Mouse (Mus musculus) heart, postnatal 0 days (tissue): ENCODE results near the gene Patj. TPM values are rescaled to one million over a fixed set of nuclear protein-coding genes. Genes with fewer than 3 reads are reported as not detected.

Source experiments
- ATAC-seq: fragments of 200-750 bp; cut with Nextera tagmentation; 2 replicates; pipeline ENCODE4 v1.8.0; 2017; ENCODE audit warnings: low read depth, moderate number of reproducible peaks, moderate library complexity; ENCODE audit not compliant: insufficient read depth
- DNase-seq: peaks from one replicate; pipeline ENCODE4 v3.0.0-alpha.2; 2016; ENCODE audit warnings: low spot score
- H3K27ac ChIP-seq: fragments of 300-500 bp; sonication (generic); 2 replicates; pipeline ENCODE4 v1.5.1; 2014; ENCODE audit warnings: low read depth, mild to moderate bottlenecking
- H3K27me3 ChIP-seq: fragments of 300-500 bp; sonication (generic); 2 replicates; pipeline ENCODE4 v1.6.1; 2014; ENCODE audit warnings: low read length, mixed read lengths; ENCODE audit not compliant: control insufficient read depth, insufficient read depth
- H3K36me3 ChIP-seq: fragments of 300-500 bp; sonication (generic); replicated peaks from 2 replicates; pipeline ENCODE4 v1.6.1; 2014; ENCODE audit warnings: low read length, mixed read lengths; ENCODE audit not compliant: control insufficient read depth, insufficient read depth
- H3K4me1 ChIP-seq: fragments of 300-500 bp; sonication (generic); 2 replicates; pipeline ENCODE4 v1.6.1; 2014; ENCODE audit warnings: antibody characterized with exemption; ENCODE audit not compliant: control insufficient read depth, insufficient read depth
- H3K4me2 ChIP-seq: fragments of 300-500 bp; sonication (generic); 2 replicates; pipeline ENCODE4 v1.6.1; 2014; ENCODE audit warnings: low read depth, mild to moderate bottlenecking, low read length, moderate library complexity
- H3K4me3 ChIP-seq: fragments of 300-500 bp; sonication (generic); 2 replicates; pipeline ENCODE4 v1.5.1; 2014; ENCODE audit warnings: low read depth, low read length
- H3K9ac ChIP-seq: fragments of 300-500 bp; sonication (generic); replicated peaks from 2 replicates; pipeline ENCODE4 v1.6.1; 2014; ENCODE audit warnings: low read depth, low read length, mixed read lengths
- H3K9me3 ChIP-seq: fragments of 300-500 bp; sonication (generic); replicated peaks from 2 replicates; pipeline ENCODE4 v1.6.1; 2016; ENCODE audit warnings: low read length; ENCODE audit not compliant: control insufficient read depth
- CTCF ChIP-seq: IDR thresholded peaks from 2 replicates; pipeline ENCODE4 v1.5.1; 2016; ENCODE audit warnings: antibody characterized with exemption, control low read depth, low read depth
- EP300 ChIP-seq: IDR thresholded peaks from 2 replicates; pipeline ENCODE4 v1.6.1; 2016; ENCODE audit warnings: antibody characterized with exemption, low read depth
- WGBS: fragments of 180-500 bp; shearing (Covaris S2); extraction: QIAGEN DNeasy Blood & Tissue Kit; methylation state at CpG from one replicate; pipeline ENCODE4 v1.1.7; 2014; 5-methylcytosine and 5-hydroxymethylcytosine counted together
- polyA plus RNA-seq: library from polyadenylated mRNA; unstranded; fragments of >200 nt; fragmentation: Nextera tagmentation; extraction: Ambion mirVana; gene quantifications from 2 replicates; pipeline ENCODE4 v1.2.1, GENCODE M21; 2015
- total RNA-seq: library from RNA; depleted of rRNA; stranded (reverse); fragments of >200 nt; gene quantifications from 2 replicates; pipeline ENCODE4 v1.2.3, GENCODE M21; 2014; ENCODE audit warnings: low replicate concordance

Gene Patj
- total and polyA plus RNA-seq, 2 experiments from 2014 or later = 5.2 to 1,302 TPM

DNA sequence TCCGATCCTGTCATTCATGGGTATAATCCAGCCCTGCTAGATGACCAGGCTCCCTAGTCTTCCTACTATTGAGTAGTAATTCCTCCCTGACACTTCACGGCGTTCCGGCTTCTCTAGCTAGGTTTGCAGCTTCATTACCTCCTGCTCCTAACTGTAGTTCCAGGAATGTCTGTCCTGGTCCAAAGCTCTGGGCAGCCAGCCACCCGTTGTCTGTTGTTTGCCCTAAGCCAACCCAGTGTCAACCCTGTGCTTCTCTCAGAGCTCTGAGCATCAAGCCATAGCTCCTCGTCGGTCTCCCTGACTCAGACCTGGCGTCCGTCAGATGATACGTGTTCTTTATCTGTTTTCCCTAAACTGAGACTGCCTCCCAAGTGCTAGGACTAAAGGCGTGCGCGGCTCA lies 161.6 kb downstream of the Patj start:
- Histone ChIP-seq H3K9ac (no peak overlapping the region), H3K27me3 (no peaks in the 10 kb centered on the region), H3K4me2 (no peak overlapping the region), H3K4me1 (peaks cover 5% of the 10 kb centered on the region; the same call in 1 of the 2 replicates), H3K27ac (peak overlapping the region; percentile 75), H3K4me3 (no peak overlapping the region), H3K9me3 (no peaks in the 10 kb centered on the region), H3K36me3 (no peaks in the 10 kb centered on the region)
- DNase-seq (peak; percentile 70), ATAC-seq (peak; percentile 89)
- TF ChIP-seq CTCF (no peak), EP300 (no peak)
- WGBS = 47% methylated on average over 13 of the region's 13 CpGs

GRCm38 (mm10) chr4:98560196-98560830 lies 164.7 kb downstream of the Patj start:
- H3K27ac ChIP-seq = no peak overlapping the region
- no peaks in the 10 kb centered on the region for H3K9me3 ChIP-seq
- 82% methylated on average over 9 of the region's 9 CpGs for WGBS
- TF ChIP-seq EP300 (no peak), CTCF (no peak)
- no peaks in the 10 kb centered on the region for H3K36me3 ChIP-seq
- H3K4me2 ChIP-seq = no peak overlapping the region
- H3K9ac ChIP-seq = no peak overlapping the region
- H3K4me3 ChIP-seq = no peak overlapping the region
- DNase-seq (no peak), ATAC-seq (no peak)
- H3K4me1 ChIP-seq = peaks cover 29% of the 10 kb centered on the region
- H3K27me3 ChIP-seq = no peaks in the 10 kb centered on the region

GRCm38 (mm10) chr4:98563082-98563481 lies 167.5 kb downstream of the Patj start:
- Histone ChIP-seq H3K27me3 (no peaks in the 10 kb centered on the region), H3K27ac (peak overlapping the region; percentile 75), H3K9me3 (no peaks in the 10 kb centered on the region), H3K4me3 (no peak overlapping the region), H3K4me1 (peaks cover 30% of the 10 kb centered on the region), H3K36me3 (no peaks in the 10 kb centered on the region), H3K4me2 (peak overlapping the region; percentile 24; the same call in 1 of the 2 replicates), H3K9ac (no peak overlapping the region)
- ATAC-seq (peak; percentile 30; the same call in 1 of the 2 replicates), DNase-seq (peak; percentile 9)
- TF ChIP-seq CTCF (no peak), EP300 (no peak)
- 25% methylated on average over 5 of the region's 5 CpGs for WGBS

- H3K27me3 ChIP-seq = no peaks in the 10 kb centered on the region
- H3K36me3 ChIP-seq = no peaks in the 10 kb centered on the region
- H3K27ac ChIP-seq = peak overlapping the region; percentile 84
- H3K4me2 ChIP-seq = peak overlapping the region; percentile 24; the same call in 1 of the 2 replicates
- peak; percentile 88 for ATAC-seq
- no peak overlapping the region for H3K9ac ChIP-seq
- no peak overlapping the region for H3K4me3 ChIP-seq
- WGBS = 21% methylated on average over 10 of the region's 10 CpGs
- DNase-seq = peak; percentile 91
- H3K4me1 ChIP-seq = peaks cover 30% of the 10 kb centered on the region
- H3K9me3 ChIP-seq = no peaks in the 10 kb centered on the region
- TF ChIP-seq CTCF = no peak
- 0 out of 2 replicates have a peak, but pooled peaks have one; percentile 42 for TF ChIP-seq EP300
Observed at GRCm38 (mm10) chr4:98563506-98564195, 168.1 kb downstream of the Patj start.

DNA sequence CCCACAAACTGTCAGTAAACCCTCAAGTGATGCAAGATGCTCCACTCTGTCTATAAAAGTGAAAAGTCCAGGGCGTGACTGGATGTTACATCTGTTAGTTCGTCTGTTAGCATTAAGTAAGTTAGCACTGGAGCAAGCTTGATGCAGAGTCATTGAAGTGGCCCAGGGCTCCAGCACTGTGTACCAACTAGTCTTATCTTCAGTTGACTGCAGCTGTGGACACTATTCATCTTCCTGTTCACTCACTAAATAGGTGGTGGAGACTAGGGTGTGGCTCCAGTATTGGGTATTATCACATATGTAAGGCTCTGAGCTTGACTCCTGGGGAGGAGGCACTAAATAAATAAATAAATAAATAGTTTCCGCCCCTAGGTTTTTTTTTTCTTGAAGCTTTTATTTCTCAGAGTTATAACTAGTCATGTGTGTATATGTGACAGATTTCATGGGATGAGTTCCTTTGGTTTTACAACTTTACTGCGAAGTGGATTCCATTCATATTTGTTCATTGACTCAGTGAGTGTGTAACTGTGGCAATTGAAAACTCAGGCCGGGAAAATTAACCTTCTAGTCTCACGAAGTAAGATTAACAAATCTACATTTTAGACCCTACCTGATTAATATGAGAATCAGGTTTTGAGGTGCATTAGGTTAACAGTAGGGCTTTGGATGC lies 168.7 kb downstream of the Patj start:
- no peak overlapping the region for H3K4me2 ChIP-seq
- ATAC-seq (no peak), DNase-seq (no peak)
- no peak overlapping the region for H3K9ac ChIP-seq
- H3K27me3 ChIP-seq = no peaks in the 10 kb centered on the region
- WGBS = 50% methylated on average over 6 of the region's 6 CpGs
- H3K9me3 ChIP-seq = no peaks in the 10 kb centered on the region
- H3K4me1 ChIP-seq = peaks cover 30% of the 10 kb centered on the region
- H3K4me3 ChIP-seq = no peak overlapping the region
- TF ChIP-seq EP300 = no peak
- TF ChIP-seq CTCF = no peak
- H3K36me3 ChIP-seq = no peaks in the 10 kb centered on the region
- H3K27ac ChIP-seq = peak overlapping the region; percentile 84
